Mouse (Mus musculus): ENCODE measurements around the gene Wdr38. TPM values are rescaled to one million over a fixed set of nuclear protein-coding genes. Genes with fewer than 3 reads are reported as not detected.

The Wdr38 gene
- polyA plus RNA-seq, 1 experiment = 0.13 TPM

GRCm38 (mm10) chr2:38975941-38976805, 21.1 kb upstream of the Wdr38 start:
- TF ChIP-seq POLR2A (IDR thresholded peaks at IDR 0.05; ENCODE audit: low read depth, low read length) (no peak), CTCF (IDR thresholded peaks at IDR 0.05; ENCODE audit: extremely low read depth, insufficient read length, insufficient replicate concordance, low read depth, low read length) (no peak)
- WGBS = 73% methylated on average over 21 of the region's 21 CpGs
- no peak overlapping the region for H3K27ac ChIP-seq (ENCODE audit: insufficient read depth, low read depth, low read length)
- H3K27me3 ChIP-seq (ENCODE audit: control insufficient read depth, insufficient read depth, low read length) = no peaks in the 10 kb centered on the region
- H3K4me1 ChIP-seq (ENCODE audit: control insufficient read depth, insufficient read depth, insufficient read length, low read length) = peaks cover 7% of the 10 kb centered on the region; the same call in 1 of the 2 replicates
- no peak overlapping the region for H3K4me3 ChIP-seq (ENCODE audit: low read depth, low read length)
- H3K36me3 ChIP-seq (ENCODE audit: control insufficient read depth, insufficient read depth, low read length) = no peaks in the 10 kb centered on the region

GRCm38 (mm10) chr2:38977837-38978236, 19.4 kb upstream of the Wdr38 start:
- WGBS = 63% methylated on average over 4 of the region's 4 CpGs
- Histone ChIP-seq H3K4me1 (ENCODE audit: control insufficient read depth, insufficient read depth, insufficient read length, low read length) (peaks cover 7% of the 10 kb centered on the region; the same call in 1 of the 2 replicates), H3K4me3 (ENCODE audit: low read depth, low read length) (no peak overlapping the region), H3K27ac (ENCODE audit: insufficient read depth, low read depth, low read length) (no peak overlapping the region), H3K36me3 (ENCODE audit: control insufficient read depth, insufficient read depth, low read length) (no peaks in the 10 kb centered on the region), H3K27me3 (ENCODE audit: control insufficient read depth, insufficient read depth, low read length) (no peaks in the 10 kb centered on the region)
- no peak for TF ChIP-seq POLR2A (IDR thresholded peaks at IDR 0.05; ENCODE audit: low read depth, low read length)
- TF ChIP-seq CTCF (IDR thresholded peaks at IDR 0.05; ENCODE audit: extremely low read depth, insufficient read length, insufficient replicate concordance, low read depth, low read length) = no peak

- Histone ChIP-seq H3K4me3 (ENCODE audit: low read depth, low read length) (no peak overlapping the region), H3K36me3 (ENCODE audit: control insufficient read depth, insufficient read depth, low read length) (no peaks in the 10 kb centered on the region), H3K4me1 (ENCODE audit: control insufficient read depth, insufficient read depth, insufficient read length, low read length) (peaks cover 12% of the 10 kb centered on the region), H3K27ac (ENCODE audit: insufficient read depth, low read depth, low read length) (no peak overlapping the region), H3K27me3 (ENCODE audit: control insufficient read depth, insufficient read depth, low read length) (no peaks in the 10 kb centered on the region)
- 98% methylated on average over 2 of the region's 2 CpGs for WGBS
- no peak for TF ChIP-seq POLR2A (IDR thresholded peaks at IDR 0.05; ENCODE audit: low read depth, low read length)
- TF ChIP-seq CTCF (IDR thresholded peaks at IDR 0.05; ENCODE audit: extremely low read depth, insufficient read length, insufficient replicate concordance, low read depth, low read length) = peak; percentile 15; the same call in 1 of the 2 replicates
These were observed 13.8 kb upstream of the Wdr38 start for GRCm38 (mm10) chr2:38983456-38983855.

- H3K27me3 ChIP-seq (ENCODE audit: control insufficient read depth, insufficient read depth, low read length) = no peaks in the 10 kb centered on the region
- H3K27ac ChIP-seq (ENCODE audit: insufficient read depth, low read depth, low read length) = no peak overlapping the region
- TF ChIP-seq POLR2A (IDR thresholded peaks at IDR 0.05; ENCODE audit: low read depth, low read length) = no peak
- no peak for TF ChIP-seq CTCF (IDR thresholded peaks at IDR 0.05; ENCODE audit: extremely low read depth, insufficient read length, insufficient replicate concordance, low read depth, low read length)
- H3K4me1 ChIP-seq (ENCODE audit: control insufficient read depth, insufficient read depth, insufficient read length, low read length) = peaks cover 12% of the 10 kb centered on the region
- H3K4me3 ChIP-seq (ENCODE audit: low read depth, low read length) = no peak overlapping the region
- WGBS = 56% methylated on average over 3 of the region's 3 CpGs
- no peaks in the 10 kb centered on the region for H3K36me3 ChIP-seq (ENCODE audit: control insufficient read depth, insufficient read depth, low read length)
These were observed 10.7 kb upstream of the Wdr38 start for GRCm38 (mm10) chr2:38986580-38986979.

- Histone ChIP-seq H3K27me3 (ENCODE audit: control insufficient read depth, insufficient read depth, low read length) (no peaks in the 10 kb centered on the region), H3K36me3 (ENCODE audit: control insufficient read depth, insufficient read depth, low read length) (no peaks in the 10 kb centered on the region), H3K4me1 (ENCODE audit: control insufficient read depth, insufficient read depth, insufficient read length, low read length) (peaks cover 17% of the 10 kb centered on the region), H3K4me3 (ENCODE audit: low read depth, low read length) (no peak overlapping the region), H3K27ac (ENCODE audit: insufficient read depth, low read depth, low read length) (no peak overlapping the region)
- WGBS = 16% methylated on average over 1 of the region's 1 CpGs
- TF ChIP-seq CTCF (IDR thresholded peaks at IDR 0.05; ENCODE audit: extremely low read depth, insufficient read length, insufficient replicate concordance, low read depth, low read length) (no peak), POLR2A (IDR thresholded peaks at IDR 0.05; ENCODE audit: low read depth, low read length) (no peak)
These were observed 9.9 kb upstream of the Wdr38 start for GRCm38 (mm10) chr2:38987371-38987770.

GRCm38 (mm10) chr2:38987803-38988510, 9.3 kb upstream of the Wdr38 start:
- WGBS = 74% methylated on average over 6 of the region's 6 CpGs
- Histone ChIP-seq H3K27me3 (ENCODE audit: control insufficient read depth, insufficient read depth, low read length) (no peaks in the 10 kb centered on the region), H3K27ac (ENCODE audit: insufficient read depth, low read depth, low read length) (no peak overlapping the region), H3K4me1 (ENCODE audit: control insufficient read depth, insufficient read depth, insufficient read length, low read length) (peaks cover 23% of the 10 kb centered on the region), H3K36me3 (ENCODE audit: control insufficient read depth, insufficient read depth, low read length) (no peaks in the 10 kb centered on the region), H3K4me3 (ENCODE audit: low read depth, low read length) (no peak overlapping the region)
- TF ChIP-seq POLR2A (IDR thresholded peaks at IDR 0.05; ENCODE audit: low read depth, low read length) (no peak), CTCF (IDR thresholded peaks at IDR 0.05; ENCODE audit: extremely low read depth, insufficient read length, insufficient replicate concordance, low read depth, low read length) (no peak)

GRCm38 (mm10) chr2:38988929-38989328, 8.3 kb upstream of the Wdr38 start:
- Histone ChIP-seq H3K27me3 (ENCODE audit: control insufficient read depth, insufficient read depth, low read length) (no peaks in the 10 kb centered on the region), H3K4me1 (ENCODE audit: control insufficient read depth, insufficient read depth, insufficient read length, low read length) (peaks cover 26% of the 10 kb centered on the region), H3K36me3 (ENCODE audit: control insufficient read depth, insufficient read depth, low read length) (no peaks in the 10 kb centered on the region), H3K27ac (ENCODE audit: insufficient read depth, low read depth, low read length) (no peak overlapping the region), H3K4me3 (ENCODE audit: low read depth, low read length) (no peak overlapping the region)
- WGBS = 92% methylated on average over 2 of the region's 2 CpGs
- no peak for TF ChIP-seq POLR2A (IDR thresholded peaks at IDR 0.05; ENCODE audit: low read depth, low read length)
- TF ChIP-seq CTCF (IDR thresholded peaks at IDR 0.05; ENCODE audit: extremely low read depth, insufficient read length, insufficient replicate concordance, low read depth, low read length) = no peak
